Mouse (Mus musculus): ENCODE measurements around the gene Dot1l. TPM values are rescaled to one million over a fixed set of nuclear protein-coding genes. Genes with fewer than 3 reads are reported as not detected.
A peak's percentile ranks its signal among the peaks of the same experiment; 100 is the strongest.

Gene Dot1l
- 10 to 100 TPM; 43.7 to 56.4 (median 51.3) TPM for total RNA-seq (2022)

GRCm38 (mm10) chr10:80754594-80755290, at the start of gene Dot1l:
Gene Dot1l, plus strand, starts transcription at chr10:80755206.
- peak; percentile 93 to 97 for DNase-seq (ENCODE audit: low spot score in 2 of 2)

GRCm38 (mm10) chr10:80705479-80705878, 49.5 kb upstream of the Dot1l start:
- DNase-seq (ENCODE audit: low spot score in 2 of 2): no peak

GRCm38 (mm10) chr10:80710834-80711233, 44.2 kb upstream of the Dot1l start:
- no peak for DNase-seq (ENCODE audit: low spot score in 2 of 2)

- DNase-seq (ENCODE audit: low spot score in 2 of 2): no peak
These were observed 37.7 kb upstream of the Dot1l start for GRCm38 (mm10) chr10:80717281-80717680.

GRCm38 (mm10) chr10:80727369-80728127, 27.5 kb upstream of the Dot1l start:
- no peak for DNase-seq (ENCODE audit: low spot score in 2 of 2)

GRCm38 (mm10) chr10:80732611-80733101, 22.4 kb upstream of the Dot1l start:
- DNase-seq (ENCODE audit: low spot score in 2 of 2): no peak

GRCm38 (mm10) chr10:80736731-80737130, 18.3 kb upstream of the Dot1l start:
- DNase-seq (ENCODE audit: low spot score in 2 of 2): no peak

GRCm38 (mm10) chr10:80738657-80739056, 16.3 kb upstream of the Dot1l start:
- no peak for DNase-seq (ENCODE audit: low spot score in 2 of 2)

- DNase-seq (ENCODE audit: low spot score in 2 of 2): no peak
These were observed 13.9 kb upstream of the Dot1l start for GRCm38 (mm10) chr10:80741146-80741545.

GRCm38 (mm10) chr10:80741634-80742179, 13.3 kb upstream of the Dot1l start:
- no peak for DNase-seq (ENCODE audit: low spot score in 2 of 2)

GRCm38 (mm10) chr10:80742180-80742978, 12.6 kb upstream of the Dot1l start, which contains the start of gene Ap3d1:
Gene Ap3d1, minus strand, starts transcription at chr10:80742264.
- DNase-seq (ENCODE audit: low spot score in 2 of 2): peak; percentile 97 to 99

- DNase-seq (ENCODE audit: low spot score in 2 of 2): no peak
These were observed 10.7 kb upstream of the Dot1l start for GRCm38 (mm10) chr10:80744262-80744661.

- peak; percentile 58 to 76 for DNase-seq (ENCODE audit: low spot score in 2 of 2)
These were observed 7.6 kb upstream of the Dot1l start for GRCm38 (mm10) chr10:80747410-80747809.

- DNase-seq (ENCODE audit: low spot score in 2 of 2): no peak
These were observed 6.4 kb upstream of the Dot1l start for GRCm38 (mm10) chr10:80748609-80749008.

- DNase-seq (ENCODE audit: low spot score in 2 of 2): no peak
These were observed 3.7 kb upstream of the Dot1l start for GRCm38 (mm10) chr10:80751188-80751832.

- DNase-seq (ENCODE audit: low spot score in 2 of 2): no peak
These were observed 2.9 kb upstream of the Dot1l start for GRCm38 (mm10) chr10:80752079-80752625.

- no peak for DNase-seq (ENCODE audit: low spot score in 2 of 2)
These were observed 447 bp downstream of the Dot1l start for GRCm38 (mm10) chr10:80755291-80756015.

- DNase-seq (ENCODE audit: low spot score in 2 of 2): no peak
These were observed 1.1 kb downstream of the Dot1l start for GRCm38 (mm10) chr10:80756099-80756498.

GRCm38 (mm10) chr10:80756509-80756908, 1.5 kb downstream of the Dot1l start:
- DNase-seq (ENCODE audit: low spot score in 2 of 2): no peak

GRCm38 (mm10) chr10:80756967-80757366, 2.0 kb downstream of the Dot1l start:
- no peak for DNase-seq (ENCODE audit: low spot score in 2 of 2)
